Mouse (Mus musculus) midbrain, embryonic 12.5 days (tissue): ENCODE measurements at regions not wholly inside any gene's neighbourhood (a gene's known extent, or its start where the extent isn't known, plus 50 kb on each side); places are given as distances from the start of the nearest gene placed in this dataset.

Experiments
- ATAC-seq: fragments of 200-750 bp; cut with Nextera tagmentation; 2 replicates; pipeline ENCODE4 v1.8.0; 2017; ENCODE audit warnings: low read depth, moderate TSS enrichment, moderate library complexity; ENCODE audit not compliant: low FRiP score
- H3K27ac ChIP-seq: fragments of 300-500 bp; sonication (generic); replicated peaks from 2 replicates; pipeline ENCODE4 v1.5.1; 2016; ENCODE audit warnings: mild to moderate bottlenecking
- H3K27me3 ChIP-seq: fragments of 300-500 bp; sonication (generic); 2 replicates; pipeline ENCODE4 v1.6.1; 2016; ENCODE audit warnings: mild to moderate bottlenecking
- H3K36me3 ChIP-seq: fragments of 300-500 bp; sonication (generic); 2 replicates; pipeline ENCODE4 v1.6.1; 2016
- H3K4me1 ChIP-seq: fragments of 300-500 bp; sonication (generic); 2 replicates; pipeline ENCODE4 v1.6.1; 2016
- H3K4me2 ChIP-seq: fragments of 300-500 bp; sonication (generic); replicated peaks from 2 replicates; pipeline ENCODE4 v1.6.1; 2016; ENCODE audit warnings: mild to moderate bottlenecking, moderate library complexity
- H3K4me3 ChIP-seq: fragments of 300-500 bp; sonication (generic); 2 replicates; pipeline ENCODE4 v1.5.1; 2016; ENCODE audit warnings: mild to moderate bottlenecking
- H3K9ac ChIP-seq: fragments of 300-500 bp; sonication (generic); replicated peaks from 2 replicates; pipeline ENCODE4 v1.6.1; 2016; ENCODE audit warnings: mild to moderate bottlenecking, moderate library complexity
- H3K9me3 ChIP-seq: fragments of 300-500 bp; sonication (generic); 2 replicates; pipeline ENCODE4 v1.6.1; 2016; ENCODE audit warnings: mild to moderate bottlenecking
- WGBS: fragments of 180-500 bp; shearing (Covaris S2); methylation state at CpG from one replicate; pipeline ENCODE4 v1.1.7; 2016; 5-methylcytosine and 5-hydroxymethylcytosine counted together

DNA sequence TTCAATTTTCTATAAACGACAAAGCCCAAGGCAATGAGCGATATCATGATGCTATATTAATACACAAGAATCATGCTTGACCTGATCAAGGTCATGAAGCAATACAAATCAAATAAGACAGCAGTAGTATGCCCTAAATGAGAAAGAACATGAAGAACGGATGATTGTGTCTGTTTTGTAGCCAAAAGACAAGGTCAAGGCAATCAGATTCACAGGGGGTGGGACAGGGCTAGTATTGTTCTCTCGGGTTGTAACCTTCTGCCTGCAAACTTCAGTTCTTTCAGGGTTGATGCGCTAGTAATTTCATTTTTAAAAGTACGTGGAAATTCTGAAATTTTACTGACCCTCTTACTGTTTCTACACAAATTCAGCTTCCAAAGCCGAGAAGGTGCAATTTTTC is 206.7 kb downstream of the Arl4a start:
- Histone ChIP-seq H3K36me3 (no peaks in the 10 kb centered on the region), H3K9ac (no peak overlapping the region), H3K27ac (no peak overlapping the region), H3K9me3 (no peaks in the 10 kb centered on the region), H3K4me1 (no peaks in the 10 kb centered on the region), H3K4me3 (no peak overlapping the region), H3K27me3 (no peaks in the 10 kb centered on the region), H3K4me2 (no peak overlapping the region)
- 87% methylated on average over 7 of the region's 7 CpGs for WGBS
- no peak for ATAC-seq

GRCm38 (mm10) chr12:39830530-39830929 is 207.3 kb downstream of the Arl4a start:
- Histone ChIP-seq H3K27ac (no peak overlapping the region), H3K27me3 (no peaks in the 10 kb centered on the region), H3K9me3 (no peaks in the 10 kb centered on the region), H3K4me2 (no peak overlapping the region), H3K4me3 (no peak overlapping the region), H3K4me1 (no peaks in the 10 kb centered on the region), H3K36me3 (no peaks in the 10 kb centered on the region), H3K9ac (no peak overlapping the region)
- ATAC-seq, result no peak
- 88% methylated on average over 4 of the region's 4 CpGs for WGBS

DNA sequence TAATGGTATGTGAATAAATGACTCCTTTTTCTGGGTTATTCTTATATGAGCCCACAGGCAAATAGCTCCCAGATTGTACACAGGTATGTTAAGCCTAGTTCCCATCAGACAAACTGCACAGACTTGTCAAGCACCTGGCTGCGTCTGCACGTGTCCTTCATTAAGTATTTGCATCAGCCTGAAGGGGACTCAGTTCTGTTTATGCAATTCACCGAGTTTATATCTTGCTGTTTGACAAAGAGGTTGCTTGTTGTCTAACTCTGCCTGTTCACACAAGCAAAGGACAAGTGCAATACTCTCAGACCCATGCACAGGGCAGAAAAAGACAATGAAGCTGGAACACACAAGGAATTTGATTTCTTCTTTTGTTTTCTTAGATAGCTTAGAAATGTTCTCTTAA is 215.2 kb downstream of the Arl4a start:
- Histone ChIP-seq H3K36me3 (no peaks in the 10 kb centered on the region), H3K4me3 (no peak overlapping the region), H3K4me2 (no peak overlapping the region), H3K27me3 (no peaks in the 10 kb centered on the region), H3K9ac (no peak overlapping the region), H3K4me1 (no peaks in the 10 kb centered on the region), H3K9me3 (no peaks in the 10 kb centered on the region), H3K27ac (no peak overlapping the region)
- ATAC-seq, result no peak
- 84% methylated on average over 3 of the region's 3 CpGs for WGBS

DNA sequence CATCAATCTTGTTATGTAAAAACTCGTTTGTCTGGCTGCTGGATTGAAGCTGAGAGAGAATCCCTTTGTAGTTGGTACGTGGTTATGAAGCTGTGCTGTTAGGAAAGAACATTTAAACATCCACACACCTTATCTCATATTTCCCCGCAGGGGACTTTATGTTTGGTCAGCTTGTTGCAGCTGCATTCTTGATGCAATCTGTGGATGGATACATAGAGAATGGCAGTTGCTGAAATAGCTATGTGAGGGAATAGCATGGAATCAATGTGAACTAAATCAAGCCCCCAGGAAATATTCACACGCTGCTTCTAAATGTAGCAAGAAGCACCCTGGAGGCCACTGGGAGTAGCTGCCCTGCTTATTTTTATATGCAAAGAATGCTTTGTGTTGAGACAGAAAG is 236.3 kb downstream of the Arl4a start:
- Histone ChIP-seq H3K27me3 (no peaks in the 10 kb centered on the region), H3K36me3 (no peaks in the 10 kb centered on the region), H3K4me2 (no peak overlapping the region), H3K9ac (no peak overlapping the region), H3K27ac (no peak overlapping the region), H3K4me1 (peaks cover 3% of the 10 kb centered on the region; the same call in 1 of the 2 replicates), H3K9me3 (no peaks in the 10 kb centered on the region), H3K4me3 (no peak overlapping the region)
- peak; percentile 9; the same call in 1 of the 2 replicates for ATAC-seq
- WGBS, result 71% methylated on average over 4 of the region's 4 CpGs

DNA sequence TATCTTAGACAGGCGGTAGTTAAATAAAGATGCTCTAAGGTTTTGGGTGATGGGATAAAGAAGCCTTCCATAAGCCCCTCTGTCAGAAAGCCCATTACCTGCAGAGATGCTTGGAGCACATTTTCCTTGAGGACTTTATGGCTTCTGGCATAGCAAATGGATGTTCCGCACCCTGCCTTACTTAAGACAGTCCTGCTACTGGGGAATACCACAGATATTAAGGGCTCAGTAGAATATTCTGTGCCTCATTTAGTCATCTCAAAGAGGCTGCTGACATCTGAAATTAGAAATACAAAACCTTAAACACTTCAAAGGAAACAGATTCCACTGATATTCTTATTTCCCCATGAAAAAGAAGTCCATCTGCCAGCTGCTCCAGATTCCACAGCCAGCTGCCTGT is 240.0 kb downstream of the Arl4a start:
- peak; percentile 45 for ATAC-seq
- Histone ChIP-seq H3K4me3 (no peak overlapping the region), H3K9me3 (no peaks in the 10 kb centered on the region), H3K27me3 (no peaks in the 10 kb centered on the region), H3K4me1 (peaks cover 3% of the 10 kb centered on the region; the same call in 1 of the 2 replicates), H3K4me2 (no peak overlapping the region), H3K9ac (no peak overlapping the region), H3K36me3 (no peaks in the 10 kb centered on the region), H3K27ac (no peak overlapping the region)
- WGBS, result 78% methylated on average over 2 of the region's 2 CpGs

DNA sequence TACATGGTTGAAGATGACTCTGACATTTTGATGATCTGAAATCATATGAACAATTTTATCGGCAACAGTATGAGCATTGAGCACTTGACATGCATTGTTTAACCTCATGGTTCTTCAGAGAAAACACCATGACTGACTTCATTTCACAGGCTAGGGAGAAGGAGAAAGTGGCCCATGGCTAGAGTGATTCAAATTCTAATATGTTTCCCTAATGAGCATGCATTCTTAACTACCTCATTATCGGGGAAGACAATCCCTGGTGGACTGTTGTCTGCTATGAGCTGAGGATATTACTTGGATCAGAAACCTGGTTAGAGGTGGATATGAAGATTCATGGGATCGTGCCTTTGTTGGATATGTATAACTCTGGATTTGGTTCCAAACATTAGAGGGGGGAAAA is 240.9 kb downstream of the Arl4a start:
- H3K9ac ChIP-seq, result no peak overlapping the region
- no peaks in the 10 kb centered on the region for H3K9me3 ChIP-seq
- no peaks in the 10 kb centered on the region for H3K27me3 ChIP-seq
- WGBS, result 86% methylated on average over 3 of the region's 3 CpGs
- peaks cover 3% of the 10 kb centered on the region; the same call in 1 of the 2 replicates for H3K4me1 ChIP-seq
- H3K27ac ChIP-seq, result no peak overlapping the region
- ATAC-seq, result peak; percentile 62
- no peaks in the 10 kb centered on the region for H3K36me3 ChIP-seq
- no peak overlapping the region for H3K4me2 ChIP-seq
- no peak overlapping the region for H3K4me3 ChIP-seq

DNA sequence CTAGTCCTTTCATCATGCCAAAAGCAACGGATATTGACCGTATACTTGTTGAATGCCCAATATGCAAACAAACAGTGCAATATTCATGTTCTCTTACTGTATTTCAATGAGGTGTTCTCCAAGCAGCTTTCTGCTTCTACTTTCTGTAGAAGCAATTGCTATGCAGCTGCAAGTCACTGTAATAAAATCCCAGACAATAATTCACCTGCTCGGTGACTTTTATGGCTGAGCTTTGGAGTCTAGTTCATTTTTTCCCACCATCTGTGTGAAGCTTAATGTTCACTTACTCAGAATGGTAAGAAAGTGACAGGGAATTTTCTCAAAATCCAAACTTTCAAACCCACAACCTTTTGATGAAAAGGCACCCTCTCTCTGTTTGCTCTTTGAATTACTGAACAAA is 252.8 kb downstream of the Arl4a start:
- WGBS, result 96% methylated on average over 3 of the region's 3 CpGs
- Histone ChIP-seq H3K36me3 (no peaks in the 10 kb centered on the region), H3K4me1 (no peaks in the 10 kb centered on the region), H3K4me3 (no peak overlapping the region), H3K27me3 (no peaks in the 10 kb centered on the region), H3K9me3 (no peaks in the 10 kb centered on the region), H3K4me2 (no peak overlapping the region), H3K9ac (no peak overlapping the region), H3K27ac (no peak overlapping the region)
- ATAC-seq, result no peak

DNA sequence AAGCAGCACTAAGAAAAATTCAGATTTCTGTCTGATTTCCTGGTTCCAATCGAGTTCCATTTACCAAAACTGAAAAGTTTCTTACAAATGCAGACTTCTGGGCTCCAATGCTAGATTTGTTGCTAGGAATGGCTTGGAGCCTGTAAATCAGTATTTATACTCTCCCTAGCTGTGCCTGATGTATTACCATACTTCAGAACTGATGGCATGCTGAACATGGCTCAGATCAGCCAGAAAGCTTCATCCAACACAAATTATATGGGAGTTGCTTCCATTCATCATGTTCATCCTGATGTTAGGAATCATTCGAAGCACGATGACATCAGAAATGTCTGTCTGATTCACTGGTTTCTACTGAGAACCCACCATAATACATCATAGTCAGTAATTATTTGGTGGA is 253.3 kb downstream of the Arl4a start:
- H3K4me1 ChIP-seq, result no peaks in the 10 kb centered on the region
- 94% methylated on average over 3 of the region's 3 CpGs for WGBS
- no peak overlapping the region for H3K4me3 ChIP-seq
- no peaks in the 10 kb centered on the region for H3K9me3 ChIP-seq
- no peaks in the 10 kb centered on the region for H3K27me3 ChIP-seq
- no peak for ATAC-seq
- no peak overlapping the region for H3K27ac ChIP-seq
- H3K9ac ChIP-seq, result no peak overlapping the region
- H3K4me2 ChIP-seq, result no peak overlapping the region
- H3K36me3 ChIP-seq, result no peaks in the 10 kb centered on the region

GRCm38 (mm10) chr12:39776173-39776572 is 261.7 kb downstream of the Arl4a start:
- Histone ChIP-seq H3K9me3 (no peaks in the 10 kb centered on the region), H3K36me3 (no peaks in the 10 kb centered on the region), H3K9ac (no peak overlapping the region), H3K4me1 (no peaks in the 10 kb centered on the region), H3K27me3 (no peaks in the 10 kb centered on the region), H3K4me2 (no peak overlapping the region), H3K27ac (no peak overlapping the region), H3K4me3 (no peak overlapping the region)
- ATAC-seq, result no peak
- 91% methylated on average over 3 of the region's 3 CpGs for WGBS

- Histone ChIP-seq H3K9ac (no peak overlapping the region), H3K9me3 (no peaks in the 10 kb centered on the region), H3K4me2 (no peak overlapping the region), H3K27ac (no peak overlapping the region), H3K4me1 (no peaks in the 10 kb centered on the region), H3K36me3 (no peaks in the 10 kb centered on the region), H3K27me3 (no peaks in the 10 kb centered on the region), H3K4me3 (no peak overlapping the region)
- no peak for ATAC-seq
- whole genome bisulfite sequencing, result 90% methylated on average over 11 of the region's 11 CpGs
These were observed 270.8 kb downstream of the Arl4a start for GRCm38 (mm10) chr12:39766988-39767387.

- Histone ChIP-seq H3K27ac (no peak overlapping the region), H3K27me3 (no peaks in the 10 kb centered on the region), H3K4me1 (no peaks in the 10 kb centered on the region), H3K9me3 (no peaks in the 10 kb centered on the region), H3K36me3 (no peaks in the 10 kb centered on the region), H3K4me2 (no peak overlapping the region), H3K9ac (no peak overlapping the region), H3K4me3 (no peak overlapping the region)
- ATAC-seq, result no peak
- 83% methylated on average over 3 of the region's 3 CpGs for WGBS
These were observed 274.3 kb downstream of the Arl4a start for GRCm38 (mm10) chr12:39763529-39763928.

DNA sequence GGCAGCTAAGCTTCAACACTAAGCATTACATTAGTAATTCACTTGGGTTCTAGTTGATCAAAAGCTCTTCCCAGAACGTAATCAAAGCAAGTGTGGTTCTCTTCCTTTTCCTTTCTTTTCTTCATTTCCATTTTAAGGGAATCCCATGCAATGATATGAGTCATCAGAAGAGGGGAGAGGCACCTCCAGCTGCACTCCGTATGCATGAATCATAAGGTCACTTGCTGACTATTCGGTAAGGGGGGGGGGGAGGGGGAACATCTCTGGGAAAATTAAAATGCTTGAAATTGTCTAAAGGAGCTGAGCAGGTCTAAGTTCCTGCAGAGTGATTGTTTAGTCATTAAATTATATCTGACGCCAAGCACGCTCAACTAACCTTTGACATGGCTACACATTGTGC is 275.9 kb downstream of the Arl4a start:
- Histone ChIP-seq H3K4me3 (no peak overlapping the region), H3K4me2 (no peak overlapping the region), H3K27me3 (no peaks in the 10 kb centered on the region), H3K9me3 (no peaks in the 10 kb centered on the region), H3K36me3 (no peaks in the 10 kb centered on the region), H3K4me1 (no peaks in the 10 kb centered on the region), H3K27ac (no peak overlapping the region), H3K9ac (no peak overlapping the region)
- ATAC-seq, result no peak
- WGBS, result 71% methylated on average over 5 of the region's 5 CpGs

GRCm38 (mm10) chr12:39761326-39761725 is 276.5 kb downstream of the Arl4a start:
- Histone ChIP-seq H3K27ac (no peak overlapping the region), H3K36me3 (no peaks in the 10 kb centered on the region), H3K9me3 (no peaks in the 10 kb centered on the region), H3K27me3 (no peaks in the 10 kb centered on the region), H3K9ac (no peak overlapping the region), H3K4me3 (no peak overlapping the region), H3K4me1 (no peaks in the 10 kb centered on the region), H3K4me2 (no peak overlapping the region)
- WGBS, result 82% methylated on average over 1 of the region's 1 CpGs
- no peak for ATAC-seq
